Mouse (Mus musculus): ENCODE data around the gene Draxin.

DNA sequence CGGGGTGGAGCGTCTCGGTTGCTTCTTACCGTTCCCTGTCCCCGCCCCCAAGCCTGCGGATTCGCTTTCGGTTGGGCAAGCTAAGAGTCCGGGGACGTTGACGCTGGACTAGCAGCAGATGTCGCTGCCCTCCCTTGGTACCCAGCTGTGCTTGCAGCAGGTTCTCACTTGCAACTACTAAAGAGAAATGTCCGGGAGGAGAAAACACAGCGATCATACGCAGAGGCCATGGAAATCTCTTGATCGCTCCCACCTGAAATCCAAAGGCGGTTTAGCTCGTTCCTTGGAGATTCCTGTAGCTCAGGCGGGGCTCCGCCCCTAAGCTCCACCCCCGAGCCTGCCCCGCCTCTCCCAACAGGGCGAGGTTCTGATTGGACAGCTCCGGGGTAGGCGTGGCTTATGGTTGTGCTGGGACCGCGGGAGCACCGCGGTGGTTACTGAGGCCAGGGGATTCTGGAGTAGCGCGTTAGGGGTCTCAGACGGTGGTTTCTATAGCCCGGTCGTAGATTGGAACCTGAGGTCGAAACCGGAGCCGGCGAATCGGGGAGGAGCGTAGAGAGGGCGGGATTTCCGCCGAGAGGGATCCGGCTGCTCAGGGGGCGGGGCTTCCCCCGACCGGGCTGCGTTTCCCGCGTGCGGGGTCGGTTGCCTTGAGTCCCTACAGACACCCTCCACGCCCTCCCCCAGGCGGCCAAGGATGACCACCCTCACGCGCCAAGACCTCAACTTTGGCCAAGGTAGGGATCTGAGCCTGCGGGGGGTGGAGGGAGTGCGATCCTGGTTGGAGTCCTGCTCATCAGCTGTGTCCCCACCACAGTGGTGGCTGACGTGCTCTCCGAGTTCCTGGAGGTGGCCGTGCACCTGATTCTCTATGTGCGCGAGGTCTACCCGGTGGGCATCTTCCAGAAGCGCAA, 9.9 kb upstream of the Draxin start:
- TF ChIP-seq CTCF (IDR thresholded peaks at IDR 0.05; ENCODE audit: low read depth, low read length) (peak; percentile 93), POLR2A (IDR thresholded peaks at IDR 0.05; ENCODE audit: extremely low read depth, insufficient read depth, low read length) (0 out of 2 replicates have a peak, but pooled peaks have one; percentile 46)
